Mouse (Mus musculus) olfactory bulb, adult 2 months (tissue): ENCODE results near the gene Ap2m1.

Experiments
- CTCF ChIP-seq: fragments of 200-500 bp; IDR thresholded peaks from 2 replicates; pipeline ENCODE4 v1.5.1; 2012; ENCODE audit warnings: low read depth, mild to moderate bottlenecking, low read length, moderate library complexity; ENCODE audit not compliant: insufficient read depth
- POLR2A ChIP-seq: fragments of 200-500 bp; IDR thresholded peaks from 2 replicates; pipeline ENCODE4 v1.6.1; 2012; ENCODE audit warnings: mild to moderate bottlenecking, low read depth, low read length, moderate library complexity; ENCODE audit not compliant: insufficient read depth

DNA sequence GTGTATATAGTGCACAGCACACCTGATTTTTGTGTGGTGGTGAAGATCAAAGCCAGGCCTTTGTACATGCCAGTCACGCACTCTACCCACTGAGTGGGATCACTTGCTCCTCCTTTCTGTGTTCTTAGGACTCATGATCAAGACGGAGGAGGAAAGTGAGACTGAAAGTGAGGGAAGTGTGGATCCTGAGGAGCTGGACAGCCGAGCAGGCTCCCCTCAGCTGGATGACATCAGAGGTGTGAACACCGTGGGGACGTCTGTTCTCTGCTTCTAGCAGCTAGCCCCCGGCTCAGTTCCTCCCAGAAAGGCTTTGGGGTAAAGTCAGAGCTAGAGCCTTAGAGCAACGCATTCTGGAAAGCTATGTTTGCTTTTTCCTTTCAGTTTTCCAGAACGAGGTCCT lies 29.3 kb upstream of the Ap2m1 start:
- TF ChIP-seq POLR2A (no peak), CTCF (no peak)
